Mouse (Mus musculus) megakaryocyte, embryonic 14.5 days (primary cell): ENCODE data around the gene Plin4. TPM values are rescaled to one million over a fixed set of nuclear protein-coding genes. Genes with fewer than 3 reads are reported as not detected.

Experiments used
- H3K27me3 ChIP-seq: replicated peaks from 2 replicates; pipeline ENCODE3; 2012; ENCODE audit warnings: inconsistent platforms
- H3K36me3 ChIP-seq: replicated peaks from 2 replicates; pipeline ENCODE3; 2012; ENCODE audit warnings: low read length, inconsistent platforms, mixed read lengths
- H3K4me1 ChIP-seq: 2 replicates; pipeline ENCODE4 v1.6.1; 2012; ENCODE audit warnings: inconsistent platforms
- H3K4me3 ChIP-seq: replicated peaks from 2 replicates; pipeline ENCODE3; 2012; ENCODE audit warnings: moderate library complexity, mild to moderate bottlenecking, inconsistent platforms
- H3K9me3 ChIP-seq: 2 replicates; pipeline ENCODE4 v1.6.1; 2012; ENCODE audit warnings: inconsistent platforms
- FLI1 ChIP-seq: IDR thresholded peaks from 2 replicates; pipeline ENCODE4 v1.6.1; 2012; ENCODE audit warnings: low read length, inconsistent platforms, mixed read lengths
- GATA1 ChIP-seq: IDR thresholded peaks from 3 replicates; pipeline ENCODE4 v1.6.1; 2012; ENCODE audit warnings: mixed read lengths, low read length, inconsistent platforms, borderline replicate concordance
- polyA plus RNA-seq: library from polyadenylated mRNA; stranded (reverse); fragments of >175 nt; gene quantifications from 2 replicates; pipeline ENCODE4 v1.2.3, GENCODE M21; 2012; ENCODE audit warnings: low replicate concordance; ENCODE audit not compliant: insufficient read depth

The Plin4 gene
- polyA plus RNA-seq, 1 experiment, result not detected

- Histone ChIP-seq H3K36me3 (no peaks in the 10 kb centered on the region), H3K4me1 (peaks cover 79% of the 10 kb centered on the region), H3K9me3 (no peaks in the 10 kb centered on the region), H3K27me3 (peaks cover 79% of the 10 kb centered on the region), H3K4me3 (peak within 1 kb of the TSS; percentile 94)
- TF ChIP-seq FLI1 (no peak), GATA1 (no peak)
Measured at GRCm38 (mm10) chr17:56139858-56140595, 30.4 kb upstream of the Plin4 start, which contains the start of gene Sema6b. Sema6b (minus strand) TSS chr17:56140343.

- Histone ChIP-seq H3K9me3 (no peaks in the 10 kb centered on the region), H3K4me3 (peak overlapping the region; percentile 94), H3K36me3 (no peaks in the 10 kb centered on the region), H3K4me1 (peaks cover 82% of the 10 kb centered on the region), H3K27me3 (peaks cover 73% of the 10 kb centered on the region)
- no peak for TF ChIP-seq FLI1
- TF ChIP-seq GATA1, result no peak
Measured at GRCm38 (mm10) chr17:56139355-56139754, 29.8 kb upstream of the Plin4 start.

GRCm38 (mm10) chr17:56137839-56138613 is 28.4 kb upstream of the Plin4 start:
- H3K4me1 ChIP-seq, result peaks cover 85% of the 10 kb centered on the region
- no peak for TF ChIP-seq FLI1
- no peak for TF ChIP-seq GATA1
- peaks cover 59% of the 10 kb centered on the region for H3K27me3 ChIP-seq
- no peak overlapping the region for H3K4me3 ChIP-seq
- no peaks in the 10 kb centered on the region for H3K9me3 ChIP-seq
- no peaks in the 10 kb centered on the region for H3K36me3 ChIP-seq

- peaks cover 45% of the 10 kb centered on the region for H3K27me3 ChIP-seq
Measured at GRCm38 (mm10) chr17:56136558-56136957, 27.0 kb upstream of the Plin4 start.

GRCm38 (mm10) chr17:56134463-56134971 is 24.9 kb upstream of the Plin4 start:
- no peak for TF ChIP-seq FLI1
- no peak for TF ChIP-seq GATA1
- H3K4me1 ChIP-seq, result peaks cover 74% of the 10 kb centered on the region
- H3K9me3 ChIP-seq, result no peaks in the 10 kb centered on the region
- H3K4me3 ChIP-seq, result peak overlapping the region; percentile 96
- peaks cover 26% of the 10 kb centered on the region for H3K36me3 ChIP-seq
- H3K27me3 ChIP-seq, result peaks cover 24% of the 10 kb centered on the region

More at GRCm38 (mm10) chr17:56136558-56136957, 27.0 kb upstream of the Plin4 start:
- TF ChIP-seq GATA1 (no peak), FLI1 (no peak)
- Histone ChIP-seq H3K4me3 (no peak overlapping the region), H3K36me3 (peaks cover 6% of the 10 kb centered on the region), H3K4me1 (peaks cover 90% of the 10 kb centered on the region), H3K9me3 (no peaks in the 10 kb centered on the region)

- TF ChIP-seq GATA1 (no peak), FLI1 (no peak)
- H3K9me3 ChIP-seq, result no peaks in the 10 kb centered on the region
Measured at GRCm38 (mm10) chr17:56133457-56134363, 24.1 kb upstream of the Plin4 start.

GRCm38 (mm10) chr17:56132661-56133060 is 23.1 kb upstream of the Plin4 start:
- H3K4me1 ChIP-seq, result peaks cover 59% of the 10 kb centered on the region
- H3K4me3 ChIP-seq, result peak overlapping the region; percentile 96
- peaks cover 45% of the 10 kb centered on the region for H3K36me3 ChIP-seq
- peaks cover 7% of the 10 kb centered on the region for H3K27me3 ChIP-seq
- no peaks in the 10 kb centered on the region for H3K9me3 ChIP-seq
- TF ChIP-seq FLI1 (no peak), GATA1 (no peak)

More at GRCm38 (mm10) chr17:56133457-56134363, 24.1 kb upstream of the Plin4 start:
- Histone ChIP-seq H3K36me3 (peaks cover 34% of the 10 kb centered on the region), H3K4me3 (peak overlapping the region; percentile 96), H3K27me3 (peaks cover 16% of the 10 kb centered on the region), H3K4me1 (peaks cover 66% of the 10 kb centered on the region)

GRCm38 (mm10) chr17:56131814-56132213 is 22.2 kb upstream of the Plin4 start:
- H3K4me3 ChIP-seq, result no peak overlapping the region
- TF ChIP-seq FLI1 (no peak), GATA1 (no peak)
- H3K27me3 ChIP-seq, result no peaks in the 10 kb centered on the region
- no peaks in the 10 kb centered on the region for H3K9me3 ChIP-seq
- H3K4me1 ChIP-seq, result peaks cover 52% of the 10 kb centered on the region
- peaks cover 53% of the 10 kb centered on the region for H3K36me3 ChIP-seq

GRCm38 (mm10) chr17:56131136-56131535 is 21.5 kb upstream of the Plin4 start:
- H3K36me3 ChIP-seq, result peaks cover 60% of the 10 kb centered on the region
- TF ChIP-seq FLI1, result no peak
- TF ChIP-seq GATA1, result no peak
- H3K4me1 ChIP-seq, result peaks cover 47% of the 10 kb centered on the region
- no peaks in the 10 kb centered on the region for H3K9me3 ChIP-seq
- no peak overlapping the region for H3K4me3 ChIP-seq
- H3K27me3 ChIP-seq, result no peaks in the 10 kb centered on the region

- TF ChIP-seq GATA1, result no peak
- no peak for TF ChIP-seq FLI1
- no peaks in the 10 kb centered on the region for H3K27me3 ChIP-seq
- H3K4me1 ChIP-seq, result peaks cover 25% of the 10 kb centered on the region
- no peak overlapping the region for H3K4me3 ChIP-seq
- H3K36me3 ChIP-seq, result peaks cover 86% of the 10 kb centered on the region
- peaks cover 5% of the 10 kb centered on the region for H3K9me3 ChIP-seq
Measured at GRCm38 (mm10) chr17:56128246-56128645, 18.6 kb upstream of the Plin4 start.
